Mouse (Mus musculus): ENCODE results near the gene Crct1. TPM values are rescaled to one million over a fixed set of nuclear protein-coding genes. Genes with fewer than 3 reads are reported as not detected.

Gene Crct1
- not detected in 2 replicates for polyA plus RNA-seq (2012; rRNA removed)

GRCm38 (mm10) chr3:93015460-93016104 lies at the start of gene Crct1:
TSS of gene Crct1 (minus strand) at chr3:93015687.

GRCm38 (mm10) chr3:93018960-93019359 lies 3.5 kb upstream of the Crct1 start, which contains the start of gene Lce1m:
TSS of gene Lce1m (minus strand) at chr3:93019060.

GRCm38 (mm10) chr3:92991926-92992325 lies 23.6 kb downstream of the Crct1 start, which contains the start of gene Lce3f:
TSS of gene Lce3f (plus strand) at chr3:92992226.

GRCm38 (mm10) chr3:92966761-92967160 lies 48.7 kb downstream of the Crct1 start, which contains the start of gene Lce3e:
TSS of gene Lce3e (plus strand) at chr3:92967061.

Other genes starting within 250 kb of the Crct1 start
- not detected in 2 replicates for gene Lce1i, start 236.8 kb downstream of the Crct1 start, polyA plus RNA-seq (2012; rRNA removed)
- not detected in 2 replicates for gene Lce1j, start 225.2 kb downstream of the Crct1 start, polyA plus RNA-seq (2012; rRNA removed)
- gene Lce1k, start 207.8 kb downstream of the Crct1 start, polyA plus RNA-seq (2012; rRNA removed): not detected in 2 replicates
- not detected in 2 replicates for gene Kprp, start 188.4 kb downstream of the Crct1 start, polyA plus RNA-seq (2012; rRNA removed)
- not detected in 2 replicates for gene Lce1l, start 164.4 kb downstream of the Crct1 start, polyA plus RNA-seq (2012; rRNA removed)
- not detected in 2 replicates for gene 2310050C09Rik, start 145.5 kb downstream of the Crct1 start, polyA plus RNA-seq (2012; rRNA removed)
- not detected in 2 replicates for gene Lce3a, start 89.5 kb downstream of the Crct1 start, polyA plus RNA-seq (2012; rRNA removed)
- gene Lce3b, start 82.7 kb downstream of the Crct1 start, polyA plus RNA-seq (2012; rRNA removed): not detected in 2 replicates
- gene Lce3c, start 71.2 kb downstream of the Crct1 start, polyA plus RNA-seq (2012; rRNA removed): not detected in 2 replicates
- not detected in 2 replicates for gene Lce3d, start 58.3 kb downstream of the Crct1 start, polyA plus RNA-seq (2012; rRNA removed)
- not detected in 2 replicates for gene Lce3e, start 48.6 kb downstream of the Crct1 start, polyA plus RNA-seq (2012; rRNA removed)
- not detected in 2 replicates for gene Lce3f, start 23.5 kb downstream of the Crct1 start, polyA plus RNA-seq (2012; rRNA removed)
- gene Lce1m, start 3.4 kb upstream of the Crct1 start, polyA plus RNA-seq (2012; rRNA removed): not detected in 2 replicates
- gene Gm4858, start 53.1 kb upstream of the Crct1 start, polyA plus RNA-seq (2012; rRNA removed): not detected in 2 replicates
- gene Crnn, start 129.1 kb upstream of the Crct1 start, polyA plus RNA-seq (2012; rRNA removed): 0.29 and 0.38 TPM in 2 replicates
- not detected in 2 replicates for gene Flg2, start 181.6 kb upstream of the Crct1 start, polyA plus RNA-seq (2012; rRNA removed)